Mouse (Mus musculus) v-Abl transformed pro-B cells (cell line): Measurements from ENCODE around the gene Prpsap2.

Source experiments
- in situ Hi-C, 2 experiments: fragments of 400-800 bp; cut with MboI; formaldehyde crosslinking; loops; one replicate each; pipeline ENCODE4 v1.15.1; 2025; ENCODE audit not compliant: unreplicated experiment in 2 of 2

Prpsap2 gene

GRCm38 (mm10) chr11:61719387-61719786 lies 42.5 kb downstream of the Prpsap2 start:
- in situ Hi-C loops = loop anchor here (5.0 to 10.0 kb wide), 7 partner anchors 92 to 527 kb away; partner anchors contain the start of gene B9d1 (in 2 of the 2)

- in situ Hi-C loops = loop anchor here (5.0 to 10.0 kb wide), 7 partner anchors 91 to 526 kb away; partner anchors contain the start of gene B9d1 (in 2 of the 2)
These were observed 43.9 kb downstream of the Prpsap2 start for GRCm38 (mm10) chr11:61717990-61718389.

DNA sequence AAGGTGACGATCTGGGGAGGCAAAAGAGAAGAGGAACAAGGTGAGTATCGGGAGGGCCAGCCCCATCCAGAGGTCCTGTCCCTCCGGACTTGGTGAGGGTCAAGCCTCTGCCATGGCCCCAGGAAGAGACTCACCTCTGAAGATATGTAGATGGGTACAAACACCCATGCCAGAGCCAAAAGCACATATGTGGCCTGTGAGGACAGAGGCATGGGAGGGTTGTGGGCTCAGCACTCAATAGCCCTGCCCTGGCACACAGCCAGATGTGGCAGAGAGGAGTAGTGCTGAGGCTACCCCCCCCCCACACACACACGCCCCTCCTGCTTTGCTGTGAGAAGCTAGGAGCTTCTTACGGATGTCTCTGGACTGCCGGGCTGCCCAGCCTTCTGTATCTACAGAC lies 46.8 kb downstream of the Prpsap2 start:
- in situ Hi-C loops = loop anchor here (5.0 to 10.0 kb wide), 7 partner anchors 88 to 523 kb away; partner anchors contain the start of gene B9d1 (in 2 of the 2)

DNA sequence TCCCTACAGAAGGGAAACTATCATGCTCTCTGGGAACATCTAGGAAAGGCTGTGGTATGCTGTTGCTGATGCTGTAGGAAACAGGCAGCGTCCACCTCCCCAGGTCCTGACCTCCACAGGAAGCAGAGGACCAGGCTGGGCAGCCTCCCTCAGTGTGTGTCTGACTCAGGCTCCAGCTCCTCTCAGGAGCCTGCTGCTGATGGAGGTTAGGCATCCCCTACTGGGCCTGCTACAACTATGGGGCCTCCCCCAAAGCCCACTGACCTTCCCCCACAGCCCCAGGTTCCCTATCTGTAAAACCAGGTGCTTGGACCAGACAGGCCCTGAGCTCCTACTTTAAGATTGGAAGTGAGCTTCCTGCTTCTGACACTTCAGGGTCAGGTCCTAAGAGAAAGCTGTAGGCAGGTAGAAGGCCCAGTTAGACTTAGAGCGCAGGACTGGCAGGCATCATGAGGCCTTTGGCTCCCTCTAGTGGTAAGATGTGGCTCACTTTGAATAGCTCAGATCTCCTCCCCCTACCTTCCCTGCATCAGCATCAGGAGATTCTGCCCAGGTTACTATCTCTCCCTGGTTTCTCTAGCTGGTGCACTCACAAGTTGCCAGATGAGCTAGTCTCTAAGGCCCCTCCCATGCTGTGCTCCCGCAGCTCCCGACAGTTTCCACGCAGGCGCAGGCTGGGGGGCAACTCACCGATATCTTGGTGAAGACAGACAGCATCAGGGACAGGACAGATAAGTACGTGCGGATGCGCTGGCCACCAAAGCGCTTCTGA lies 47.4 kb downstream of the Prpsap2 start:
- in situ Hi-C loops = loop anchor here (5.0 to 10.0 kb wide), 7 partner anchors 87 to 522 kb away; partner anchors contain the start of gene B9d1 (in 2 of the 2)

GRCm38 (mm10) chr11:61713157-61713855 lies 48.6 kb downstream of the Prpsap2 start:
- in situ Hi-C loops = loop anchor here (10.0 kb wide), 2 partner anchors 209 to 519 kb away; partner anchors contain the start of gene B9d1 (in 1 of the 2)

- in situ Hi-C loops = no loop called here
These were observed 53.0 kb downstream of the Prpsap2 start for GRCm38 (mm10) chr11:61708928-61709327.

- in situ Hi-C loops = no loop called here
These were observed 55.7 kb downstream of the Prpsap2 start for GRCm38 (mm10) chr11:61706232-61706631.

- in situ Hi-C loops = no loop called here
These were observed 56.3 kb downstream of the Prpsap2 start for GRCm38 (mm10) chr11:61705581-61705980.

DNA sequence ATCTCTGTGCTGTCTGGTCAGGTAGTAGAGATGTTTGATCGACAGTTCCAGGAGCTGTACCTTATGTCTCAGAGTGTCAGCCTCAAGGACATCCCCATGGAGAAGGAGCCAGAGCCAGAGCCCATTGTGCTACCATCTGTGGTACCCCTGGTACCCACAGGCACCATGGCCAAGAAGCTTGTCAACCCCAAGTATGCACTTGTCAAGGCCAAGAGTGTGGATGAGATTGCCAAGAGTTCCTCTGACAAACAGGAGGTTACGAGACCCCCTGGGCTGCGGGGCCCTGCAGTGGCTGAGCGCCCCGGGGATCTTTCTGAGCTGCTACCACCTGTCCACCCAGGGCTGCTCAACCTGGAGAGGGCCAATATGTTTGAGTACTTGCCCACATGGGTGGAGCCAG lies 59.4 kb downstream of the Prpsap2 start:
- in situ Hi-C loops = no loop called here

- in situ Hi-C loops = no loop called here
These were observed 60.2 kb downstream of the Prpsap2 start for GRCm38 (mm10) chr11:61701696-61702095.

- in situ Hi-C loops = no loop called here
These were observed 62.0 kb downstream of the Prpsap2 start for GRCm38 (mm10) chr11:61699933-61700332.

DNA sequence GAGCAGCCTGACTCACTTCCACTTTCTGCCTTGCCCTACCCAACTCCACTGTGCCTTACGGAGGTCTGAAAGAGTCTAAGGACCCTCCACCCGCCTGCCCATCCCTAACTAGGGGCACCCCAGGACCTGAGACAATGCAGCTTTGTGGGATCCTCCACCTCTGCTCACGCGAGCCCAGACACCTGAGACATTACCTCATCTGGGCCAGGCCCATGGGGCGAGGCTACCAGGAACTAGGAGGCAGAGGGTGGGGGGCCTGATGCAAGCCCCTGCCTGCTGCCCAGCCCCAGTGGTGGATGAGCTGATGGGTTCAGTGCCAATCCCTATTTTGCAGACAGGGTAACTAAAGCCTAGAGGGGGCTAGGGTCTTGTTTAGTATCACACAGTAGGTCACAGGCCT lies 62.4 kb downstream of the Prpsap2 start:
- in situ Hi-C loops = no loop called here

- in situ Hi-C loops = no loop called here
These were observed 63.0 kb downstream of the Prpsap2 start for GRCm38 (mm10) chr11:61698852-61699251.

DNA sequence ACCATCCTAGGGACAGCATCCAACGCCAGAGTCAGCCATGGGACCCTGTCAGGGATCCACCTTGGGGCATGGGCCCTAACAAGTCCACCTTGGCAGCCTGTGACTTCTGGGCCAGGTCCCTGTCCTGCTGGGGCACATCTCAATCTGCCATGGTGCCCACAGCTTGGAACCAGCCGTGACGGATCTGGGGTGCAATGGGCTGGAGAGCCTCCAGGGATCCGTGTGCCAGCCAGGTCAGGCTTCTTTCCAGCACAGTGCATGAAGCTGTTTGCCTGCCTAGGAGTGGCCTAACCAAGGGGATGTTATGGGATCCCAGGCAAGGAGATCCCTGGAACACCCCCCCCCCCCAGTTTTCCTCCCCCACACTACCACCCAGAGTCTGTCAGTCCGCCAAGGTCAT lies 68.9 kb downstream of the Prpsap2 start:
- in situ Hi-C loops = no loop called here

DNA sequence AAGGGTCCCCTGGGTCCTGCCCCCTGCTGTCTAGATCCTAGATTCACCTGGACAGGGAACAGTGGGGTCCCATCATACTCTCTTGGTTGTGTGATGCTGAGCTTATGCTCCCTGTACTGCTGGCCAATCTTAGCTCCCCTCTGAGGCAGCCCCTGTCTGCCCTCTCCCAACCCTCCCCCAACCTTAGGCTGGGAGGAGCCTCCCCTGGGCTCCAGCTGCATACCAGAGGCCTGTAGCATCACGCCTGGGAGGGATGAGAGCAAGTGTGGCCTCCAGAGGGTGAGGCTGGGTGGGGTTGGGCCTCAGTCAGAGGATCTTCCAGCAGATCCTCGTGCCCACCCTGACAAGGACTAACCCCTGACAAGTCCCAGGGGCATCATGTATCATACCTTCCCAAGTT lies 74.3 kb downstream of the Prpsap2 start:
- in situ Hi-C loops = no loop called here

GRCm38 (mm10) chr11:61686906-61687453 lies 74.9 kb downstream of the Prpsap2 start:
- in situ Hi-C loops = no loop called here

GRCm38 (mm10) chr11:61686141-61686540 lies 75.7 kb downstream of the Prpsap2 start:
- in situ Hi-C loops = no loop called here

- in situ Hi-C loops = no loop called here
These were observed 76.7 kb downstream of the Prpsap2 start for GRCm38 (mm10) chr11:61685119-61685725.

DNA sequence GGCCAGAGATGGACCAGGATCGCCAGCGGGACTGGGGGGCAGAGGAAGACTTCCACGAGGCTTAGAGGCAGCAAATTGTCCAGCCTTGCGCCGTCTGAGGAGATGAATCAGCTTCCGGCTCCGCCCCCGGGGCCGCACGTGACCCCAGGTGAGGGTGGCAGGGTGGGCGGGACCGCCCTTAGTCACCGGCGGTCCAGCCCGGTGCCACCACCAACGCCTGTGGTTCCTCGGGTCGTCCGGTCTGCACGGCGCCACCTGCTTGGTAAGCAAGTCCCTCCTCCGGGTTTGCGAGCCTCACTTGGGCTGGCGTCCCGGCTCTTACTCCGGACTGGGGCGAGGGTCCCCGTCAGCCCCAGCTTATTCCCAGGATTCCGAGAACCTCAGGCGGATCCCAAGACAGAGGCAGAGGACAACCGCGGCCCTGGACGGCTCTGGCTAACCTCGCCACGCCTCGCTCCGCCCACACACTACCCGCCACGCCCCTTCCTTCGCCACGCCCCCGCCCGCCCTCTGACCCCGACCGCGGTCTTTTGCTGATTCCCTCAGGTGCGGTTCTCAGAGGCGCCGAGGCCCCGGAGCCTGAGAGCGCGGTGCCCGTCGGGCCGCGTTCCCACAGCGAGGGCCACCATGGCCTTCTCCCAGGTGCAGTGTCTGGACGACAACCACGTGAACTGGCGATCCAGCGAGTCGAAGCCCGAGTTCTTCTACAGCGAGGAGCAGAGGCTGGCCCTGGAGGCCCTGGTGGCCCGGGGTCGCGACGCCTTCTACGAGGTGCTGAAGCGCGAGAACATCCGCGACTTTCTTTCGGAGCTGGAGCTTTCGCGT lies 77.8 kb downstream of the Prpsap2 start, which contains the start of gene Fam83g:
Gene Fam83g (plus strand): TSS at position 185 of the 825 bp plus-strand sequence.
- in situ Hi-C loops = no loop called here
